In genomic region chrX:153440018-153440417, GRCm38 (mm10) we compare ENCODE assay signal across 24 mouse cellular contexts.
"Had no signal": no experiment of that assay in that cellular context is flagged by ENCODE, and none has a peak within 500 bp of the region (broad histone marks: within the 10 kb centered on the region; RNA-seq: fewer than 3 reads in every experiment).

No protein-coding gene starts in this region.

- ATAC-seq: forebrain, embryonic 13.5 days; forebrain, embryonic 14.5 days; forebrain, embryonic 15.5 days; forebrain, embryonic 16.5 days; forebrain, postnatal 0 days had no signal

- H3K27me3 ChIP-seq: embryonic facial prominence, embryonic 12.5 days; embryonic facial prominence, embryonic 13.5 days; embryonic facial prominence, embryonic 15.5 days; forebrain, embryonic 12.5 days; forebrain, embryonic 13.5 days; forebrain, embryonic 15.5 days had no signal

- DNase-seq: cerebellum, adult 9-10 months; cerebellum, adult 9-11 months; cerebellum, postnatal 10 days; cerebellum, postnatal 14 days; cerebellum, postnatal 25 days; cerebellum, postnatal 36 days; embryo, embryonic 11 days; forebrain, postnatal 0 days; gastrocnemius, adult 2 months; gastrocnemius, postnatal 10 days; gastrocnemius, postnatal 14 days; gastrocnemius, postnatal 25 days; gastrocnemius, postnatal 36 days; heart, adult 11 months; heart, adult 18-20 months; heart, adult 2 months had no signal
